Mouse (Mus musculus): ENCODE measurements at regions not wholly inside any gene's neighbourhood (a gene's known extent, or its start where the extent isn't known, plus 50 kb on each side); places are given as distances from the start of the nearest gene placed in this dataset.

- Histone ChIP-seq H3K4me1 (ENCODE audit: control insufficient read depth, insufficient read depth, low read length) (no peaks in the 10 kb centered on the region), H3K27ac (ENCODE audit: low read length) (no peak overlapping the region), H3K4me2 (ENCODE audit: low read depth, low read length) (no peak overlapping the region), H3K4me3 (replicated peaks; ENCODE audit: low read length) (no peak overlapping the region), H3K9ac (ENCODE audit: low read length) (no peak overlapping the region), H3K9me3 (replicated peaks; ENCODE audit: control insufficient read depth, low read length) (no peaks in the 10 kb centered on the region), H3K36me3 (ENCODE audit: control insufficient read depth, insufficient read depth, low read length) (no peaks in the 10 kb centered on the region), H3K27me3 (ENCODE audit: control insufficient read depth, insufficient read depth, low read length) (no peaks in the 10 kb centered on the region)
- ATAC-seq (ENCODE audit: insufficient read depth, low FRiP score) = no peak
- WGBS = 86% methylated on average over 5 of the region's 5 CpGs
These were observed 213.1 kb upstream of the Jmjd1c start for GRCm38 (mm10) chr10:66882825-66883224.

- no peak overlapping the region for H3K27ac ChIP-seq (ENCODE audit: low read length)
- WGBS = 60% methylated on average over 5 of the region's 5 CpGs
- no peak overlapping the region for H3K4me3 ChIP-seq (replicated peaks; ENCODE audit: low read length)
- H3K9me3 ChIP-seq (replicated peaks; ENCODE audit: control insufficient read depth, low read length) = no peaks in the 10 kb centered on the region
- no peak overlapping the region for H3K4me2 ChIP-seq (ENCODE audit: low read depth, low read length)
- ATAC-seq (ENCODE audit: insufficient read depth, low FRiP score) = no peak
- no peaks in the 10 kb centered on the region for H3K36me3 ChIP-seq (ENCODE audit: control insufficient read depth, insufficient read depth, low read length)
- no peaks in the 10 kb centered on the region for H3K27me3 ChIP-seq (ENCODE audit: control insufficient read depth, insufficient read depth, low read length)
- no peaks in the 10 kb centered on the region for H3K4me1 ChIP-seq (ENCODE audit: control insufficient read depth, insufficient read depth, low read length)
- H3K9ac ChIP-seq (ENCODE audit: low read length) = no peak overlapping the region
These were observed 210.3 kb upstream of the Jmjd1c start for GRCm38 (mm10) chr10:66885575-66885974.

- Histone ChIP-seq H3K9me3 (replicated peaks; ENCODE audit: control insufficient read depth, low read length) (no peaks in the 10 kb centered on the region), H3K27me3 (ENCODE audit: control insufficient read depth, insufficient read depth, low read length) (no peaks in the 10 kb centered on the region), H3K4me1 (ENCODE audit: control insufficient read depth, insufficient read depth, low read length) (no peaks in the 10 kb centered on the region), H3K9ac (ENCODE audit: low read length) (no peak overlapping the region), H3K27ac (ENCODE audit: low read length) (no peak overlapping the region), H3K36me3 (ENCODE audit: control insufficient read depth, insufficient read depth, low read length) (no peaks in the 10 kb centered on the region), H3K4me3 (replicated peaks; ENCODE audit: low read length) (no peak overlapping the region), H3K4me2 (ENCODE audit: low read depth, low read length) (no peak overlapping the region)
- WGBS = 68% methylated on average over 12 of the region's 12 CpGs
- no peak for ATAC-seq (ENCODE audit: insufficient read depth, low FRiP score)
These were observed 206.0 kb upstream of the Jmjd1c start for GRCm38 (mm10) chr10:66889786-66890555.

GRCm38 (mm10) chr10:66891811-66892210 lies 204.1 kb upstream of the Jmjd1c start:
- WGBS = 88% methylated on average over 1 of the region's 1 CpGs
- H3K36me3 ChIP-seq (ENCODE audit: control insufficient read depth, insufficient read depth, low read length) = no peaks in the 10 kb centered on the region
- no peak overlapping the region for H3K9ac ChIP-seq (ENCODE audit: low read length)
- H3K4me2 ChIP-seq (ENCODE audit: low read depth, low read length) = no peak overlapping the region
- no peaks in the 10 kb centered on the region for H3K4me1 ChIP-seq (ENCODE audit: control insufficient read depth, insufficient read depth, low read length)
- H3K4me3 ChIP-seq (replicated peaks; ENCODE audit: low read length) = no peak overlapping the region
- H3K27me3 ChIP-seq (ENCODE audit: control insufficient read depth, insufficient read depth, low read length) = no peaks in the 10 kb centered on the region
- no peak overlapping the region for H3K27ac ChIP-seq (ENCODE audit: low read length)
- H3K9me3 ChIP-seq (replicated peaks; ENCODE audit: control insufficient read depth, low read length) = no peaks in the 10 kb centered on the region
- no peak for ATAC-seq (ENCODE audit: insufficient read depth, low FRiP score)

- Histone ChIP-seq H3K27me3 (ENCODE audit: control insufficient read depth, insufficient read depth, low read length) (no peaks in the 10 kb centered on the region), H3K36me3 (ENCODE audit: control insufficient read depth, insufficient read depth, low read length) (no peaks in the 10 kb centered on the region), H3K4me2 (ENCODE audit: low read depth, low read length) (no peak overlapping the region), H3K9me3 (replicated peaks; ENCODE audit: control insufficient read depth, low read length) (no peaks in the 10 kb centered on the region), H3K4me1 (ENCODE audit: control insufficient read depth, insufficient read depth, low read length) (no peaks in the 10 kb centered on the region), H3K27ac (ENCODE audit: low read length) (no peak overlapping the region), H3K9ac (ENCODE audit: low read length) (no peak overlapping the region), H3K4me3 (replicated peaks; ENCODE audit: low read length) (no peak overlapping the region)
- WGBS = 85% methylated on average over 14 of the region's 14 CpGs
- ATAC-seq (ENCODE audit: insufficient read depth, low FRiP score) = no peak
These were observed 202.1 kb upstream of the Jmjd1c start for GRCm38 (mm10) chr10:66893836-66894235.

GRCm38 (mm10) chr10:66896698-66897622 lies 199.0 kb upstream of the Jmjd1c start:
- Histone ChIP-seq H3K27ac (ENCODE audit: low read length) (no peak overlapping the region), H3K4me1 (ENCODE audit: control insufficient read depth, insufficient read depth, low read length) (peaks cover 10% of the 10 kb centered on the region), H3K9me3 (replicated peaks; ENCODE audit: control insufficient read depth, low read length) (no peaks in the 10 kb centered on the region), H3K36me3 (ENCODE audit: control insufficient read depth, insufficient read depth, low read length) (no peaks in the 10 kb centered on the region), H3K27me3 (ENCODE audit: control insufficient read depth, insufficient read depth, low read length) (no peaks in the 10 kb centered on the region), H3K4me2 (ENCODE audit: low read depth, low read length) (no peak overlapping the region), H3K4me3 (replicated peaks; ENCODE audit: low read length) (no peak overlapping the region), H3K9ac (ENCODE audit: low read length) (no peak overlapping the region)
- WGBS = 44% methylated on average over 11 of the region's 11 CpGs
- ATAC-seq (ENCODE audit: insufficient read depth, low FRiP score) = no peak

- peaks cover 10% of the 10 kb centered on the region for H3K4me1 ChIP-seq (ENCODE audit: control insufficient read depth, insufficient read depth, low read length)
- no peaks in the 10 kb centered on the region for H3K36me3 ChIP-seq (ENCODE audit: control insufficient read depth, insufficient read depth, low read length)
- no peak overlapping the region for H3K9ac ChIP-seq (ENCODE audit: low read length)
- no peaks in the 10 kb centered on the region for H3K9me3 ChIP-seq (replicated peaks; ENCODE audit: control insufficient read depth, low read length)
- H3K4me2 ChIP-seq (ENCODE audit: low read depth, low read length) = no peak overlapping the region
- H3K4me3 ChIP-seq (replicated peaks; ENCODE audit: low read length) = no peak overlapping the region
- no peak for ATAC-seq (ENCODE audit: insufficient read depth, low FRiP score)
- H3K27ac ChIP-seq (ENCODE audit: low read length) = no peak overlapping the region
- WGBS = 92% methylated on average over 5 of the region's 5 CpGs
- no peaks in the 10 kb centered on the region for H3K27me3 ChIP-seq (ENCODE audit: control insufficient read depth, insufficient read depth, low read length)
These were observed 196.2 kb upstream of the Jmjd1c start for GRCm38 (mm10) chr10:66899724-66900123.

- peaks cover 10% of the 10 kb centered on the region for H3K4me1 ChIP-seq (ENCODE audit: control insufficient read depth, insufficient read depth, low read length)
- no peaks in the 10 kb centered on the region for H3K36me3 ChIP-seq (ENCODE audit: control insufficient read depth, insufficient read depth, low read length)
- no peak for ATAC-seq (ENCODE audit: insufficient read depth, low FRiP score)
- no peak overlapping the region for H3K27ac ChIP-seq (ENCODE audit: low read length)
- WGBS = 63% methylated on average over 10 of the region's 10 CpGs
- H3K27me3 ChIP-seq (ENCODE audit: control insufficient read depth, insufficient read depth, low read length) = no peaks in the 10 kb centered on the region
- no peak overlapping the region for H3K9ac ChIP-seq (ENCODE audit: low read length)
- H3K4me3 ChIP-seq (replicated peaks; ENCODE audit: low read length) = no peak overlapping the region
- no peak overlapping the region for H3K4me2 ChIP-seq (ENCODE audit: low read depth, low read length)
- H3K9me3 ChIP-seq (replicated peaks; ENCODE audit: control insufficient read depth, low read length) = no peaks in the 10 kb centered on the region
These were observed 195.1 kb upstream of the Jmjd1c start for GRCm38 (mm10) chr10:66900781-66901180.

GRCm38 (mm10) chr10:66901873-66902272 lies 194.1 kb upstream of the Jmjd1c start:
- Histone ChIP-seq H3K36me3 (ENCODE audit: control insufficient read depth, insufficient read depth, low read length) (no peaks in the 10 kb centered on the region), H3K27me3 (ENCODE audit: control insufficient read depth, insufficient read depth, low read length) (no peaks in the 10 kb centered on the region), H3K4me1 (ENCODE audit: control insufficient read depth, insufficient read depth, low read length) (peaks cover 10% of the 10 kb centered on the region), H3K4me3 (replicated peaks; ENCODE audit: low read length) (peak overlapping the region; percentile 18), H3K9ac (ENCODE audit: low read length) (0 out of 2 replicates have a peak overlapping the region, but pooled peaks have one; percentile 54), H3K27ac (ENCODE audit: low read length) (no peak overlapping the region), H3K4me2 (ENCODE audit: low read depth, low read length) (peak overlapping the region; percentile 53), H3K9me3 (replicated peaks; ENCODE audit: control insufficient read depth, low read length) (no peaks in the 10 kb centered on the region)
- no peak for ATAC-seq (ENCODE audit: insufficient read depth, low FRiP score)
- 7% methylated on average over 9 of the region's 9 CpGs for WGBS
